Mouse (Mus musculus): ENCODE data around the gene Sytl2.

Gene Sytl2

DNA sequence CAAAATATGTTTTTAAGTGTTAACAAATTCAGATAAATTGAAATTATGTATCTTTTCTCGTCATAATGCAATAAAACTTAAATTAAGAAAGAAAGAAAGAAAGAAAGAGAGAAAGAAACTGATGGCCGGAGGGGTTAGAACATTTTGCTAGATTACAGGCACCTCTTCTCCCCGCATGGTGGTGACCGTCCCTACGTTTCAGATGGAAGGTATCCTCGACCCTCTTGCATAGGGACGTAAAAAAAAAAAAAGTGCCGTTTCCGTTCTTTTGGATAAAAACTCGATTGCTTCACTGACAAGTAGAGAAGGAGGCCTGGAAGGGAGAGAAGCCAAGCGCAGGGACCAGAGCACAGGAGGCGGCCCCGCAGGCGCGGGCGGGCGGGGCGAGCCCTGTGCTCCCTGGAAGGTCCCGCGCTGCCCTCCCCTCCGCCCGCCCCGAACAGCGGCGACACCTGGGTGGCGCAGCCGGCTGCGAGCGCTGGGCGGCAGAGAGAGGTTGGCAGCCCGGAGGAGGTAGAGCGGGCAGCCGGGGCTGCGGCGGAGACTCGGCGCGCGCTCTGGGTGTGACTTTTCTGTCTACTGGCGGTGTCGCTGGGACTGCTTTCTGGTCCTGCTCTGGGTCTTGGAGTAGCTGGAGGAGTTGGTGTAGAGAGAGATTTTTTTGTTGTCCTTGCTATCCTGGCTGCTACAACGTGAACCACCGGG, at the start of gene Sytl2:
Sytl2 (plus strand) TSS at position 311 of the 705 bp plus-strand sequence.
- peak; percentile 88 for DNase-seq

DNA sequence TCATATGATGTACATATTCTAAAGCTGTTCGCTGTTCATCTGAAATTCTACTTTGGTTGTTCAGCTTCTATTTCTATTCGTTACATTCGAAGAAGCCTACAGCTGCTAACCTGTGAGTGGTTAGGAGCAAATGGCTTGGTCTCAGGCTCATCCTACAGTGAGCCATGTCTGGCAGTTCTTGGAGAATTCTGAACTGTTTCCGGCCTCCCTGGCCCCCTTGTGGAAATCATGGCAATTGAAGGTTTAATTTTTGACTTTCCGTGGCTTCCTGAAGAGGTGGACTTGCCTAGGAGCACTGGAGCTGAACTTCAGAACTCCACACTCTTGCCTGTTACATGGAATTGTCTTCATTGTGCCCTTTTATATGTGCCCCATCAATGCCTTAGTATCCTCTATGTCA, 49.1 kb upstream of the Sytl2 start:
- no peak for DNase-seq

DNA sequence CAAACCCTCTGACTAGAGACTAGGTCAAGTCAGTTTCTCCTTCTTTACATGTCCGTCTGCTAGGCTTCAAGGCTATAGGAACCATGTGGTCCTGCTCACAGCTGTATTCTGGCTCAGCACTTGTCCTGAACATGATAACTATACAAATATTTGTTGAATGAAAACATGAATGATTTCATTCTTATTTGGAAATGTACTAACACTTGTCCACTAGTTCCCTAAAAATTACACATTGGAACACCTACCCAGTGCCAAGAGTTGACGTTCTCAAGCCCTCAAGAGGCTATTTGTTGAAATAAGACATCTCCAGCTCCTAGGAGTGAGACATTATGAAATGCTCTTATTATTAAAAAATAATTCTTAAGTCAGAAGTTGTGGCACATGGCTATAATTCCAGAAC, 43.4 kb upstream of the Sytl2 start:
- no peak for DNase-seq

DNA sequence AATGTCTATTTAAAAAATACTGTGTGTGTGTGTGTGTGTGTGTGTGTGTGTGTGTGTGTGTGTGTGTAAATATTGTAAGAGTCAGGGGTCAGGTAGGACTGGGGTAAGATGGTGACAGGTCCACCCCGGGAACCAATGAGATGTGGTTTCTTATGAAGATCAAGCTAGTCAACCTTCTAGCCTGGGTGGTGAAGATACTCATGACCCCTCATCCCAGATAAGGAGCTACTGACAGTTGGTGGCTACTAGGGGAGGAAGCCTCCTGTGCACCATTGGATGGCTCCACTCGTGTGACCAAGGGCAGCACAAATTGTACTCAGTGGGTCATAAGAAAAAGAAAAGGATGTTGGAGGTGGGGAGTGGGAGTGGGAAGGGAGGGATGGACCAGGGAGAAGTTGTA, 42.2 kb upstream of the Sytl2 start:
- no peak for DNase-seq

DNA sequence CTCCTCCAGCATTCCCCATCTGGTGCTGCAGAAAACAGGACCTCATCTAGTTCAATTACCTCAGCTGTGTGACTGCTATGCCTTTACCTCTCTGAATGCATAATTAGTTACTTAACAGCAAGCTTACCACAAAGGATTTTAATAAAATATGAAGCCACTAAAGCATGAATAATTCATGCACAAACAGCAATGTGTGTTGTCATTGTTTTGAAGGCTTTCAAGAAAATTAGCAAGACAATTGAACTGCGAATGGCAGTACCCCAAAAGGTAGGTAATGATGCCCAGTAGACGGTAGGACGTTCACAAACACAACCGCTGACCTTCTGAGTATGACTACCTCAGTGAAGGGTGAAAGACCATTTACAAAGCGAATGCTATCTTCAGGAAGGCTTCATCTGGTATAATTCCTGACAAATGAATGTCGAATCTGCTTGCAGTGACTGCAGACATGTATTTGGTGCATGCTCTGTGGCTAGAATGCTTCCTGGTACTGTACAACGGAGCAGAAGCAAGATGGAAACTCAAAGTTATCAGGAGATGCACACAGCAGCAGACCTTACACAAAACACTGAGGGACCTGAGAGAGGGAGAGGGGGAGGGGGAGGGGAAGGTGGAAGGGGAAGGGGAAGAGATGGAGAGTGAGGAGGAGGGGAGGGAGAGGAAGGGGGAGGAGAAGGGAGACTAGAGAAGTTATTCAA, 40.0 kb upstream of the Sytl2 start:
- no peak for DNase-seq

DNA sequence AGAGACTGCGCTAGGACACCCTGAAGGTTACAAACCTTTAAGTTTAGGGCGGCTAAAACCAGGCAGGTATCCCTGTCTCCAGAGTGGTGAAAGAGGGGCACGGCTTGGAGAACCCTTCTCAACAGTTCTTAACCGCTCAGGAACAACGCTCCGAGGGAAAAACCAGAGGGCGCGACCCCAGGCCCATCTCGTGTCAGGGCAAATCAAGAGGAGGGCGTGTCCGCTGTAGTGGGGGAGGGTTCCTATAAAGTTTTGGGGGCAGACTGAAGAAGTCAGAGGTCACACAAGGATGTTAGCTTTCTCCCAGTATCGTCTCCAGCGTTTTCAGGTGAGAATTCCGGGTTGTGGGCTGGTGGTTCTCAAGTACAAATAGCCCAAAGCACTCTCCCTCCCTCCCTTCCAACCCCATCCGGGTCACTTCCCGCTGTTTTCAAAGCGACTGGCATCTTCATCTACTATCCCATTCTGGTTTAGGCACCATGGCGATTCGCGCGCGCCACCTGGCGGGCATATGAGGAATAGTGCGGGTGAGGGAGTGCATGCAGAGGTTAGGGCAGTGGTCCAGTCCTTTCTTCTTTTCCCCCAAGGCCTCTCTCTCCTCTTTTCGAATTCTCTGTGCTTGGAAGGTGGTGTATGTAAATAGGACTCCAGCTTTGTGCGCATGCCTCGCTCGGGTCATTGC, 36.6 kb upstream of the Sytl2 start, which contains the start of gene Ccdc83:
Ccdc83 (minus strand) TSS at position 489 of the 682 bp plus-strand sequence.
- DNase-seq = peak; percentile 74

DNA sequence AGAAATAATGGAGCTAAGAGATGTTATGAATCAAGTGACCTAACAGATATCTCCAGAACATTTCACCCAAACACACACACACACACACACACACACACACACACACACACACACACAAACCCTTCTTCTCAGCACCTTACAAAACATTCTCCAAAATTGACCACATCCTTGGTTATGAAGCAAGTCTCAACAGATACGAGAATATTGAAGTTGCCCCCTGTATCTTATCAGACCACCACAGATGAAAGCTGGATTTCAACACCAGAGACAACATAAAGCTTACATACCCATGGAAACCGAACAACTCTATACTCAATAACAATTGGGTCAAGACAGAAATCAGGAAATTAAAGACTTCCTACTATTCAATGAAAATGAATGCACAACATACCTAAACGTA, 31.9 kb upstream of the Sytl2 start:
- no peak for DNase-seq

DNA sequence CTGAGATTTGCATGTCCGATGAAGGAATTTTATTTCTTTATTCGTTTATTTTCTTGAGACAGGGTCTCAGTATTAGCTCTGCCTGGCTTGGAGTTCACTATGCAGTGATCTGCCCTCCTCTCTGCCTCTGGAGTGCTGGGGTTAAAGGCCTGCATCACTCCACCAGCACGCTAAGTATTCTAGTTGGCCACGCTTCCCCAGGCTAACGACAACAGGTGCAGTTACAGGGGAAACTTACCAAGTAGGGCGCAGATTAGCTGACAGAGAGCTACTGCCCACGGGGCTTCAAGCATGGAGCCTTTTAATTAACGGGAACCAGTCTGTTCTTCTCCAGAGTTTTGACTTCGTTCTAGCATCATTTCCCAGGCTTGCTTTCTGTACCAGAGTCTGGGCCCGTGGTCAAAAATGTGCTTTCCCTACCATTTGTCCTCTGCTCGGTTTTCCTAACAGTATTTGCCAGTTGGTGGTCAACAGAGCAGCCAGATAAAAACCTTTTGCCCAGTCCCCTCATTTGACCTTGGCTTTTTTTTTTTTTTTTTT, 27.4 kb upstream of the Sytl2 start:
- DNase-seq = no peak

DNA sequence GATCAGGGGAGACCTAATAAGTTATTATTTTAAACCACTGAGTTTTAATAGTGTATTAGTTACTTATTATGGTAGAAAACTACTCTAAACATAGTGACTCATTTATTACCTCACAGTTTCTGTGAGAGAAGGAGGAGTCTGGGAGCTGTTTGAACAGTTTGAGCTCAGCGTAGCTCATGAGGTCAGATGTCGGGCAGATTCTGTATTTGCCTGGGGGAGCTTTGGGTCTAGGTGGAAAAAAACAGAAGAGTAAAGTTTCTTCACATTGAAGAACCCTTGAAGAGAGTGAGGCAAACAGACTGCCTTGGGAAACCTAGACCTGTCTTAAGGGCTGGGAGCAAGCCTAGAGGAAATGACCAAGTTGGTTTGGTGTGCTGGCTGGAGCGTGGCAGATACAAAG, 24.8 kb upstream of the Sytl2 start:
- DNase-seq = no peak

DNA sequence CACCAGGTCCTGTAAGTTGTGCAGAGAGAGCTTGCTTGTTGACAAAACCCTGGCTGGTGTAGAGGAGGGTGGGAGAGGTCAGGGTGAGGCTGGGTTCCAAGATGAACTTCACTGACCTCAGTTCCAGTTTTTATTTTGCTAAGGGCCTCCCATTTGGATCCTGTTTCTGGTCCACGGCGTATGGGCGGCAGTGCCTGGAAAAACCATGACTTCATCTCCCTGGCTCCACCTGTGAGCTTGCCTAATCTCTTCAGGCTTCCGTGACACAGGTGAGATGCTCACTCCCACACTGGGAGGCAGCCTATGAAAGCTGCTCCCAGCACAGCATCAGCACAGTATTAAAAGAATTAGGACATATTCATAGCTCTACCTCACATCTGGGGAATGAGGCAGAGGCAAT, 24.3 kb upstream of the Sytl2 start:
- DNase-seq = no peak

DNA sequence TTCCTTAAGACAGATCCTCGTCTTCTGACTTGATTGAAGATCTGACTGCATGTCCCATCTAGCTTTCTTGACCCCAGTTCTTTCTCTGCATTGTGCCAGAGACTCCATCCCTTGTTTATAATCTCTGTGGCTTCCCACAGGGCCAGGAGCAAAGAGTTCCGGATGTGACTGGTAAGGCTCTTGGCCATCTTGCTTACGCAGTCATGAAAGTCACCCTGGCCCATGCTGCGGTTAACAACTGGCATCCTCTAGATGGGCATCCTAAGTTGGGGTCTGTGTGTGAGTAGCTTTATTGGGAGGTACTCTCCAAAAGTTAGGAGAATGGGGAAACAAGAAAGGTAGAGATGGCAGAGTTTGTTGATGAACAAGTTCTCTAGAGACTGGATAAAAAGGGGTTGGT, 22.9 kb upstream of the Sytl2 start:
- DNase-seq = no peak

DNA sequence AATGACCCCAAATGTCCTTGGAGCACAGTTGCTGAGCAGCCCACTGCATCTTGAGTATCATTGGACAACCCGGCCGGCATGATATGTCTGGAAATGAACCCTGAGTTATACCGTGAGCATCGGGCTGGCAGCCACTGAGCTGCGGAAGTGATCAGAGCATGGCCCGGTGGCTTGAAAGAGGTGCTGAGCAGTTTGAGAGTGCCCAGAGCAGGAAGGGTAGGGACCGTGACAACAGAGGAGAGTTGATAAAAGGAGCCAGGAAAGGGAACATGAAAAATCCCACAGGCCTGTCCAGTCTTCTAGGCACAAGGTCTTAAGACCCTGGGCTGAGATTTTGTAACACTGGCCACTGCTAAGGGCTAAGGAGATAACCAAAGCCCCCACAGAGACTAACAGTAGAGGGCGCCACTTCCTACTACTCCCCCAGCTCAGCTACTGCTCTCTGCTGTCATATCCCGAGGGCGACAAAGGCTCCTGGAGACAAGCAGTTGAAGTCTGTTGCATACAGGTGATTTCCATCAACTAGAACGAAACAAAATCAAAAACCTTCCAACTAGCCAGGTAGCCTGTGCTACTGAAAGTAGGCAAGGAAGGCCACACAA, 21.7 kb upstream of the Sytl2 start:
- peak; percentile 74 for DNase-seq

DNA sequence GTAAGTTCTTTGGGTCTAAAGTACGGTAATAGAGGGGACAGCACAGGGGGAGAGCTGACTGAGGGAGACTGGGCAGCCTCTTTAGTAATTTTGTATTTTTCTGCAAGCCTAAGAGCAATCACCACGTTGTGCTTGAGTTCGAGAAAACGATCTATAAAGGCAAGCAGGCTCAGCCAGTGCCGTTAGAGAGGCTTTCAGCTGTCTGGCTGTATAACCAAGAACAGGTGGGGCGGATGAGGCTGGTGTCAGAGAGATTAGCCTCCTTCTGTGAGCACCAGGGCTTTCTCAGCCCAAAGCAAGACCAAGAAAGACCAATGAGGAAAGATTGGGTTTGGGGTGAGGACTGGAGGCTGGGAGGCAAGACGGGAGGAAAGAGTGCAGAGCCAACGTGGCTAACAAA, 21.2 kb upstream of the Sytl2 start:
- no peak for DNase-seq

DNA sequence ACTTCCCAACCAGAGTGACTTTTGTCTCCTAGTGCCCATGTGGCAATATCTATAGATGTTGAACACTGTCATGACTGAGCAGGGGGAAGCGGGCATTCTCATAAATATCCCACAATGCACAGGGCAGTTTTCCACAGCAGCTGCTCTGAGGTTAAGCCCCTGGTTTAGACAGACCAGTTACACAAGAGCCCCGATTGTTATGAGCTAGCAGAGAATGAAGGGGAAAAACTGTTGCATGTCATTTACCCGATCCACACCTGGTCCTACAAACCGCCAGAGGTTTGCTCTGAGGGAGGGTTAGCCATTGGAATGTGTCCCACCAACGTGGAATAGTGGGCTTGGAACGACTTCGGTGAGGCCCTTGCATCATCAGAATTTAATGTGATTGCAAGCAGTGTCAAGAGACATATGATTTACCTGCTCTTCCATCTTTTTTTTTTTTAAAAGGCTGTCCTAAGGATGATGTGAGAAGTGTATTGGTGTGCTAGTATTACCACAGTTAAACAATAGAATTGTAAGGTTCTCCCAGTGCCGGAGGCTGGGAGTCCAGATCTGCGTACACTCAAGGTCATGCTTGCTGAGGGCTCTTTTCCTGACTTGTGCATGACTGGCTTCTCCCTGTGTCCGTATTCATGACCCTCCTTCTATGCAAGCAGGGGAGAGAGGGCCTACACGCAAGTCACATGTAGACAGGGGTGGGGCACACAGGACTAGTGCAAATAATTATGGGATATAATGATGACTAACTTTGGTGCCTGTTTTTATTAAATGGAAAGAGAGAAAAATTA, 20.1 kb upstream of the Sytl2 start:
- no peak for DNase-seq

DNA sequence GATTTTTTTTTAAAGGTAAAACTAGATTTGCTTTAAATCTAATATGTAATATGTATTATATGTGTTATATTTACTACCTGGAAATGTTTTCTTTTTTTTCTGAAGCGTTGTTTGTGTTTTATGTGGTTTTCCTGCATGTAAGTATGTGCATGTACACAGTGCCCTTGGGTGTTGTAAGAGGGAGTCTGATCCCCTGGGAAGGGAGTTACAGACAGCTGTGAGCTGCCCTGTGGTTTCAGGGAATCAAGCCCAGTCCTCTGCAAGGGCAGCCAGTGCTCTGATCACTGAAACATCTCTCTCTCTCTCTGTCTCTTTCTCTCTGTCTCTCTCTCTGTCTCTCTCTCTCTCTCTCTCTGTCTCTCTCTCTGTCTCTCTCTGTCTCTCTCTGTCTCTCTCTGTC, 19.3 kb upstream of the Sytl2 start:
- DNase-seq = no peak

DNA sequence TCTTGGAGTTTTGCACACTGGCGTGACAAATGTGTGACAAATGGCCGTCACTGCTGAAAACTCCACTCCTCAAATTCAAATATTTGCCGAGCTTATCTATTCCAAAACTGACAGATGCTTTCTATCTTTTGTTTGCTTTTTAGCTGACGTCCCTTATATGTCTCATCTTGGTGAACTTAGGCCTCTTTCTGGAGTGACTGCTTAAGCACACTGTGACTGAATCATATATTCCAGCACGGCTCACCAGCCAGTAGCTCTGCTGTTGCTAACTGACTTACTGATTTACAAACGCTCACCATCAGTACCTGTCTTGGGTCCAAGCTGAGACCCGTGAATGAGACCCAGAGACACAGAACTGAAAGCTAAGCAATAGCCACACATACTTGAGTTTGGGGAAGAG, 17.3 kb upstream of the Sytl2 start:
- no peak for DNase-seq

DNA sequence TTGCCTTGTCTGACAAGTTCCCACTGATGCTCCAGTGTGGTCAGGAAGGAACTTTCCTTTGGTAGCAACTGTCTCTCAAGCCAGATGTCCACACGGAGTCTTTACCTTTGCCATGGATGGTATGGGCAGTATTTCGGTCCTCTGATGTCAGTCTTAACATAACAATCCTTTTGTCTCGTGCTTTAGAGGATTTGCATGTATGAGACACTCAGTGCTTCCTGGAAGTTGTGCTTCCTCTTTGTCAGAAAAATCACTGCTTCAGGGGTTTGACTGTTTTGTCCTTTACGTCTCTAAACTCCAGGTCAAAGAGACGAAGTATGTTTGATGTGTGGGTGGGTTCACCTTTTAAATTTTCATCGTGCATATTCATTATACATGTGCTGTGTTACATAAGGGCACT, 10.2 kb upstream of the Sytl2 start:
- DNase-seq = no peak

DNA sequence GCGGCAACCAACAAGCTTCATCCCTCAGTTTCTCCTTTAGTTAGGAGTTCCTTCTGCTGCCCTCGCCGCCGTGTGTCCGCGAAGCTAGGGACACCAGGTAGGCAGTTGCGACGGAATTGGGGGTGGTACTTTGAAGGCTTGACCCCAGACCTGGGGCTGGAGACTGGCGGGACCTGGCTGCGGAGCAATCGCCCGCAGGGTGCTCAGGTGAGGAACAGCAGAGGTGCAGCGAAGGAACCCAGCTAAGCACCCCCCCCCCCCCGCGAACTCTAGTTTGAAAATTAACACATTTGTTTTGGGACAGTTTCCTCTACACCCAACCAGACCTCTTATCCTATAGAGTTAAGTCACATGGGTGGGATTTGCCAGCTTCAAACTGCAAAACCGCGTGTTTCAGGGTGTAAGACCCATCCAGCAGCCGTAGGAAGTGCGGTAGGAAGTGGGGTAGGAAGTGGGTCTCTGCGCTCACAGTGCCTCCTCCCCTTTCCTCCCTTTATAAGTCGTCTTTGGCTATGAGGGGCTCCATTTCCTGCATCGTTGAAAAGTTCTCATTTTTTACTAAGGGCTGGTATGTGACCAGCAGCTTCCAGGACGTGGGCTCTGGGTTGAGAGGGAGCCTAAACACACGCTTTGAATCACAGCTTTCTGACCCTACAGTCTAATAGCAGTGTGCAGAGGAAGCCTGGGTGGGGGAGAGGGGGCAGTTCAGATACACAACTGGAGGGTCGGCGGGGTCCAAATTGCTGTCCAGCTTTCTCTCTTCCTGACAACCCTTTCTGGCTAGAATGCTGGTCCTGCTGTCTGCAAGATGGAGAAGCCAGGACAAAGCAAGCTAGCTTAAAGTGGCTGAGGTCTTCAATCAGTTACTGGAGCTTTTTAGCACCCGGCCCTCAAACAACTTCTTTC, 848 bp downstream of the Sytl2 start:
- DNase-seq = peak; percentile 69

DNA sequence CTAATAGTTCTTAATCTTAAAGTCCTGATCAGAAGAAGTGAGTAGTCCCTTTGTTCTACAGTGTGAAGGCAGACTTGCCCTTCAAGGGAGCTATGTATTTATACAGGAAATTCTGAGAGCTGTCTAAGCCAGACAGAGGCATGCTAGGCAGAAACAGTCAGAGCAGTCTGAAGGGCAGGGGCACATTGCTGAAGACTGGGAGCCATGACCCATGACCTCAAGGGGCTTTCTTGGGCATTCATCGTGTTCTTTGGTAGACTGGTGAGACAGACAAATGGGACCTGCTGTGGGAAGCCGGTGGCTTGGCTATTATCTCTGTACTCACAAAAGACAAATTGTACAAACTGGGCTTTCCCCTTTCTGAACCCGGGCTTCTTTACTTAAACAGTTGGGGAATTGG, 4.0 kb downstream of the Sytl2 start:
- DNase-seq = no peak

DNA sequence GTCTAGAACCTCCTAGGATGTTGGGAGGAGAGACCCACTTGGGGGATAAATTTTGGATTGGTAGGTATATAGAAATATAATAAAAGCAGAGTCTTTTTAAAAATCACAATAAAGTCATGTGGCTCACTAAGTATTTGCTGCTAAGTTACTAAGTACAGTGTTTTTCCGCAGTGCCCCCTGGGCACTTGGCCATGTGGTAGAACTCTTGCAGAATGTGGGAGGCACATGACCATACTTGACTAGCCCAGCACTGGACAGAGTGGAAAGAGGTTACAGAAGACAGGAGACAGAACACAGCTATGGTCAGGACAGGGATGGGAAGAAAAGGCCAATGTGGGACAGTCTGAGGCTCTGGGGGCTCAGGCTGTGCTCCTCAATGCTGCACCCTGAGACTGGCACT, 4.9 kb downstream of the Sytl2 start:
- DNase-seq = no peak

DNA sequence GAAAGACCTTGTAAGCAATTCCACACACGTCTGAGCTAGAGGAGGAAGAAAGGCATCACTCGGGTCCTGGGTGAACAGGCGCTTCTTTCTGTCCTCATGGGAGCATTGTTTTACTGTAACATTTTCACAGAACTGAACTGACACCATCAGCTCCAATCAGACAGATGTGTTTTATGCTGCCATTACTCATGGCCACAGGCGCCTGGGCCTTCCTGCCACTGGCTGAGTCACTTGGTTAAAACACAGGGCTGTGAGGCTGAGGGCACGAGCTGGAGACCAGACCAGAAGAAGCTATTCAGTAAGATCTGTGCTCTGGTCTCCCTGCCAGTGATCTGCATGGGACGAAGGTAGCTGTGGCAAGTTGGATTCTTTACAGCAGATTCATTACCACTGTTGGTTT, 6.0 kb downstream of the Sytl2 start:
- no peak for DNase-seq
